Mouse (Mus musculus): ENCODE measurements around the gene Ubqln4.

- TF ChIP-seq CTCF (IDR thresholded peaks at IDR 0.05; ENCODE audit: control insufficient read depth, insufficient read depth, insufficient read length) (no peak), MAX (IDR thresholded peaks at IDR 0.05) (no peak)
These were observed 49.4 kb upstream of the Ubqln4 start for GRCm38 (mm10) chr3:88503881-88504746.

Data from C2C12 (cell line).